Mouse (Mus musculus): Measurements from ENCODE around the gene Rap1gap. TPM values are rescaled to one million over a fixed set of nuclear protein-coding genes. Genes with fewer than 3 reads are reported as not detected.

Gene Rap1gap
- total RNA-seq, 2 experiments from 2014 or later = 8.0 to 9.4 TPM

- no peak for DNase-seq
Observed at GRCm38 (mm10) chr4:137661547-137661946, 3.0 kb upstream of the Rap1gap start.

GRCm38 (mm10) chr4:137663491-137663890 lies 1.0 kb upstream of the Rap1gap start:
- DNase-seq = no peak

GRCm38 (mm10) chr4:137664980-137665675 lies 602 bp downstream of the Rap1gap start:
- no peak for DNase-seq

- DNase-seq = no peak
Observed at GRCm38 (mm10) chr4:137665791-137666190, 1.3 kb downstream of the Rap1gap start.

GRCm38 (mm10) chr4:137666283-137666957 lies 1.9 kb downstream of the Rap1gap start:
- no peak for DNase-seq

- DNase-seq = no peak
Observed at GRCm38 (mm10) chr4:137666958-137667345, 2.4 kb downstream of the Rap1gap start.

GRCm38 (mm10) chr4:137667747-137668146 lies 3.2 kb downstream of the Rap1gap start:
- no peak for DNase-seq

GRCm38 (mm10) chr4:137671711-137672500 lies 7.4 kb downstream of the Rap1gap start:
- DNase-seq = no peak

GRCm38 (mm10) chr4:137675566-137675965 lies 11.0 kb downstream of the Rap1gap start:
- DNase-seq = no peak

GRCm38 (mm10) chr4:137676057-137676456 lies 11.5 kb downstream of the Rap1gap start:
- DNase-seq = peak; percentile 38

- no peak for DNase-seq
Observed at GRCm38 (mm10) chr4:137676700-137677484, 12.4 kb downstream of the Rap1gap start.

- peak; percentile 50 for DNase-seq
Observed at GRCm38 (mm10) chr4:137677906-137678305, 13.4 kb downstream of the Rap1gap start.

- no peak for DNase-seq
Observed at GRCm38 (mm10) chr4:137678568-137678967, 14.0 kb downstream of the Rap1gap start.

- DNase-seq = no peak
Observed at GRCm38 (mm10) chr4:137679979-137680550, 15.5 kb downstream of the Rap1gap start.

GRCm38 (mm10) chr4:137680721-137681120 lies 16.2 kb downstream of the Rap1gap start:
- no peak for DNase-seq

- DNase-seq = no peak
Observed at GRCm38 (mm10) chr4:137681408-137682104, 17.0 kb downstream of the Rap1gap start.

- no peak for DNase-seq
Observed at GRCm38 (mm10) chr4:137682961-137683453, 18.5 kb downstream of the Rap1gap start.

GRCm38 (mm10) chr4:137684830-137685343 lies 20.4 kb downstream of the Rap1gap start:
- DNase-seq = no peak

- no peak for DNase-seq
Observed at GRCm38 (mm10) chr4:137686303-137686702, 21.8 kb downstream of the Rap1gap start.

GRCm38 (mm10) chr4:137687234-137687825 lies 22.8 kb downstream of the Rap1gap start:
- no peak for DNase-seq

All from gastrocnemius, postnatal 25 days (tissue).